Mouse (Mus musculus) limb, embryonic 14.5 days (tissue): ENCODE measurements around the gene Ascc3. TPM values are rescaled to one million over a fixed set of nuclear protein-coding genes. Genes with fewer than 3 reads are reported as not detected.

Source experiments
- ATAC-seq: fragments of 200-750 bp; cut with Nextera tagmentation; 2 replicates; pipeline ENCODE4 v1.8.0; 2017; ENCODE audit warnings: low read depth, moderate number of reproducible peaks, moderate TSS enrichment; ENCODE audit not compliant: low FRiP score
- DNase-seq: peaks from one replicate; pipeline ENCODE4 v3.0.0-alpha.2; 2015; ENCODE audit warnings: low spot score
- H3K27ac ChIP-seq: fragments of 300-500 bp; sonication (generic); replicated peaks from 2 replicates; pipeline ENCODE4 v1.5.1; 2014; ENCODE audit warnings: low read depth, mild to moderate bottlenecking, low read length, moderate library complexity, mixed read lengths
- H3K27me3 ChIP-seq: fragments of 300-500 bp; sonication (generic); 2 replicates; pipeline ENCODE4 v1.6.1; 2014; ENCODE audit warnings: low read length, mixed read lengths; ENCODE audit not compliant: control insufficient read depth, insufficient read depth
- H3K36me3 ChIP-seq: fragments of 300-500 bp; sonication (generic); 2 replicates; pipeline ENCODE4 v1.6.1; 2014; ENCODE audit warnings: mild to moderate bottlenecking, low read length, moderate library complexity, mixed read lengths; ENCODE audit not compliant: control insufficient read depth, insufficient read depth
- H3K4me1 ChIP-seq: fragments of 300-500 bp; sonication (generic); 2 replicates; pipeline ENCODE4 v1.6.1; 2014; ENCODE audit warnings: antibody characterized with exemption, low read length, mixed read lengths; ENCODE audit not compliant: control insufficient read depth, insufficient read depth
- H3K4me2 ChIP-seq: fragments of 300-500 bp; sonication (generic); replicated peaks from 2 replicates; pipeline ENCODE4 v1.6.1; 2014; ENCODE audit warnings: low read depth, mild to moderate bottlenecking, low read length, moderate library complexity; ENCODE audit not compliant: severe bottlenecking
- H3K4me3 ChIP-seq: fragments of 300-500 bp; sonication (generic); replicated peaks from 2 replicates; pipeline ENCODE4 v1.5.1; 2014; ENCODE audit warnings: low read length
- H3K9ac ChIP-seq: fragments of 300-500 bp; sonication (generic); 2 replicates; pipeline ENCODE4 v1.6.1; 2014; ENCODE audit warnings: mild to moderate bottlenecking, low read depth, low read length, moderate library complexity; ENCODE audit not compliant: severe bottlenecking
- H3K9me3 ChIP-seq: fragments of 300-500 bp; sonication (generic); 2 replicates; pipeline ENCODE4 v1.6.1; 2016; ENCODE audit warnings: low read length; ENCODE audit not compliant: control insufficient read depth
- POLR2A ChIP-seq: fragments of 200-500 bp; IDR thresholded peaks from 2 replicates; pipeline ENCODE4 v1.8.0; 2012; ENCODE audit warnings: inconsistent platforms, mild to moderate bottlenecking, moderate library complexity, borderline replicate concordance; ENCODE audit not compliant: insufficient read depth, insufficient read length; ENCODE audit errors: extremely low read depth
- WGBS: fragments of 180-500 bp; shearing (Covaris S2); extraction: QIAGEN DNeasy Blood & Tissue Kit; methylation state at CpG from one replicate; pipeline ENCODE4 v1.1.7; 2014; 5-methylcytosine and 5-hydroxymethylcytosine counted together
- polyA plus RNA-seq, 2 experiments: library from polyadenylated mRNA; depleted of rRNA in 1 of 2; stranded (reverse) in 1 of 2; unstranded in 1 of 2; fragments of >200 nt; fragmentation: Nextera tagmentation in 1 of 2; extraction: Ambion mirVana in 1 of 2; gene quantifications; 2 replicates each; pipeline versions ENCODE4 v1.2.1 to v1.2.3; 2012 to 2014

Gene Ascc3
- polyA plus RNA-seq (2012; rRNA removed) (23.3 and 25.0 TPM in 2 replicates), polyA plus RNA-seq (2014; fragmentation: Nextera tagmentation; extraction: Ambion mirVana) (20.1 and 22.5 TPM in 2 replicates)

DNA sequence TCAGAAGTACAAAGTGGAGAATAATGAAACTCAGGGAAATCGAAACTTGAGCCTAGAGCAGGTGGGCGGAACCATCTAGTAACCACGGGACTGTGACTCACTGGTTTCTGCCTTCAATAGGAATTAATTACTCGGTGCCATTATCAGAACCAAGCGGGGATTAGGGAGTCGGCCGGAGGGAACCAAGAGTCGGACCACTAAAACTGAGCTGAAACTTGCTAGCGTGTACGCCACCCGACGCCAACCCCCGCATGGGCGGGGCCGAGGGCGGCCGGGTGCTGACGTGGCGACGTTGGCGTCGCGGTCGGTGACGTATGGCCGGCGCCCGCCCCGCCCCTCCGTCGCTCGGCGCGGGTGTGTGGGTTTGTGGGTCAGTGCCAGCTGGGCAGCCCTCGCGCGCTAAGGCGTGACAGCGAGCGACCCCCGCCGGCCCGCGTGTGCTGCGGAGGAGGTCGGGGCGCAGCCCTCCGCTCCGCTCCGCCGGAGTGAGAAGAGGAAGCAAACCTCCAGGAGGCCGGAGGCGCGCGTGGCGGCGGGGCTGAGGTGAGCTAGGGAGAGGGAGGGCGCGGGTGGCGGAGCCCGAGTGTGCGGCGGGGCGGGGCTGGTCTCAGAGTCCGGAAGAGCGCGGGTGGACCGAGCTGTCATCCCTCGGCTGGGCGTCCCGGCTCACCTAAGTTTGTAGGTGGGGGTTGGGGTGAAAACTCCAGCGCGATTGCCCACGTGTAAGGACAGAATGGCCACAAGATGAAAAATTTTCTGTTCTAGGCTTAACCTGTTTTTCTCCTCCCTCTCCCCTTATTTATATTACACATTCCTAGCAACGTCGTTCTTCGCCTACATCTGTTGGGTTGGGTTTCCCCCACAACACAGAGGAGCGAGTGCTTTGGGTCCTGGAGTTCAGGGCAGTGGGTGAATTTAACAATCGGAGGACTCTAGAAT, at the start of gene Ascc3:
Ascc3 (plus strand) TSS at position 315 of the 939 bp plus-strand sequence.
- TF ChIP-seq POLR2A, result peak; percentile 74; the same call in 1 of the 2 replicates
- DNase-seq (peak; percentile 89), ATAC-seq (peak; percentile 99)
- peak within 1 kb of the TSS; percentile 90 for H3K27ac ChIP-seq
- H3K4me2 ChIP-seq, result peak within 1 kb of the TSS; percentile 59
- H3K9me3 ChIP-seq, result no peaks in the 10 kb centered on the region
- H3K4me3 ChIP-seq, result peak within 1 kb of the TSS; percentile 76
- H3K4me1 ChIP-seq, result no peaks in the 10 kb centered on the region
- H3K9ac ChIP-seq, result peak within 1 kb of the TSS; percentile 84
- WGBS, result under 1% methylated on average over 52 of the region's 79 CpGs
- H3K27me3 ChIP-seq, result no peaks in the 10 kb centered on the region
- no peaks in the 10 kb centered on the region for H3K36me3 ChIP-seq

- Histone ChIP-seq H3K27me3 (no peaks in the 10 kb centered on the region), H3K4me3 (no peak overlapping the region), H3K9me3 (no peaks in the 10 kb centered on the region), H3K4me2 (no peak overlapping the region), H3K4me1 (no peaks in the 10 kb centered on the region), H3K36me3 (no peaks in the 10 kb centered on the region), H3K9ac (no peak overlapping the region), H3K27ac (no peak overlapping the region)
- DNase-seq, result no peak
- WGBS, result 76% methylated on average over 1 of the region's 1 CpGs
- no peak for ATAC-seq
- TF ChIP-seq POLR2A, result no peak
These were observed 7.7 kb upstream of the Ascc3 start for GRCm38 (mm10) chr10:50584721-50585120.

- no peak overlapping the region for H3K4me3 ChIP-seq
- DNase-seq (no peak), ATAC-seq (no peak)
- H3K4me2 ChIP-seq, result no peak overlapping the region
- TF ChIP-seq POLR2A, result no peak
- no peak overlapping the region for H3K9ac ChIP-seq
- no peaks in the 10 kb centered on the region for H3K4me1 ChIP-seq
- no peaks in the 10 kb centered on the region for H3K9me3 ChIP-seq
- no peak overlapping the region for H3K27ac ChIP-seq
- no peaks in the 10 kb centered on the region for H3K27me3 ChIP-seq
- WGBS, result 80% methylated on average over 1 of the region's 1 CpGs
- no peaks in the 10 kb centered on the region for H3K36me3 ChIP-seq
These were observed 5.9 kb upstream of the Ascc3 start for GRCm38 (mm10) chr10:50586556-50586955.

DNA sequence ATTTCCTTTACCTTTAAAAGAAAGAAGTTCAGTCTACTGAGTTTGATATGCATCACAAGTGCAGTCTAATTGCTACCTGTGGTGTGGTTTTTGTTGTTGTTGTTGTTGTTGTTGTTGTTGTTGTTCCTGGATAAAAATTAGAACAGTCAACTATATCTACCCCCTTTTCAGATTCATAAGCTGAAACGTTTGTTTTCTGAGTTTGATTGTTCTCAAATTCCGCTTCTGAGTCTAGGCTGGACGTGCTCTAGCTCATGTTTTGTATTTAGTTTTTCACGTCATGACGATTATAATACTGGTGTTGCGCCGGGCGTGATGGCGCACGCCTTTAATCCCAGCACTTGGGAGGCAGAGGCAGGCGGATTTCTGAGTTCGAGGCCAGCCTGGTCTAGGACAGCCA, 902 bp downstream of the Ascc3 start:
- WGBS, result 71% methylated on average over 12 of the region's 12 CpGs
- Histone ChIP-seq H3K4me1 (no peaks in the 10 kb centered on the region), H3K4me2 (peak overlapping the region; percentile 59), H3K9ac (peak overlapping the region; percentile 84), H3K27ac (0 out of 2 replicates have a peak overlapping the region, but pooled peaks have one; percentile 90), H3K27me3 (no peaks in the 10 kb centered on the region), H3K36me3 (no peaks in the 10 kb centered on the region), H3K4me3 (peak overlapping the region; percentile 76), H3K9me3 (no peaks in the 10 kb centered on the region)
- no peak for DNase-seq
- TF ChIP-seq POLR2A, result no peak
- no peak for ATAC-seq

GRCm38 (mm10) chr10:50595340-50595739, 2.9 kb downstream of the Ascc3 start:
- no peak for TF ChIP-seq POLR2A
- Histone ChIP-seq H3K9me3 (no peaks in the 10 kb centered on the region), H3K36me3 (no peaks in the 10 kb centered on the region), H3K4me3 (no peak overlapping the region), H3K4me2 (no peak overlapping the region), H3K4me1 (no peaks in the 10 kb centered on the region), H3K27me3 (no peaks in the 10 kb centered on the region), H3K9ac (no peak overlapping the region), H3K27ac (no peak overlapping the region)
- DNase-seq, result no peak
- ATAC-seq, result no peak
